Mouse (Mus musculus) megakaryocyte, embryonic 14.5 days (primary cell): ENCODE results near the gene Ank3.

Experiments
- FLI1 ChIP-seq: IDR thresholded peaks from 2 replicates; pipeline ENCODE4 v1.6.1; 2012; ENCODE audit warnings: low read length, inconsistent platforms, mixed read lengths
- GATA1 ChIP-seq: IDR thresholded peaks from 3 replicates; pipeline ENCODE4 v1.6.1; 2012; ENCODE audit warnings: mixed read lengths, low read length, inconsistent platforms, borderline replicate concordance

DNA sequence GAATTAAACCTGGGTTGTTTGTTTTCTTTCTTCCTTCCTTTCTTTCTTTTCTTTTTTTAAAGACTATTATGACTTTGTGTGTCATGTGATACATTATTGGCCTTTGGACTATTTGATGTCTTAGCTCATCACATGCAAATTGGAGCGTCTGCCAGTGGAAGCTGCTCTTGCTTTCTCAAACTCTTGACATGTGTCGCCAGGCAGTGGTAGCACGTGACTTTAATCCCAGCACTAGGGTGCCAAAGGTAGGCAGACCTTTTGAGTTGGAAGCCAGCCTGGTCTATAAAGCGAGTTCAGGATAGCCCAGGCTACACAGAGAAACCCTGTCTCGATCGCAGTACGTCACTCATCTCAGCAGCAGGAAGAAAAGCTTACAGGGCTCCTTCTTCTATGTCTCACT, 542.4 kb downstream of the Ank3 start:
- TF ChIP-seq GATA1 (no peak), FLI1 (no peak)
